Mouse (Mus musculus) intestine, postnatal 0 days (tissue): ENCODE measurements around the gene Apoh. TPM values are rescaled to one million over a fixed set of nuclear protein-coding genes. Genes with fewer than 3 reads are reported as not detected.

Source experiments
- ATAC-seq: fragments of 200-750 bp; cut with Nextera tagmentation; 2 replicates; pipeline ENCODE4 v1.8.0; 2017; ENCODE audit warnings: mild to moderate bottlenecking, moderate TSS enrichment, moderate library complexity
- H3K27ac ChIP-seq: fragments of 300-500 bp; sonication (generic); 2 replicates; pipeline ENCODE4 v1.5.1; 2014; ENCODE audit warnings: mild to moderate bottlenecking, low read depth, low read length, moderate library complexity
- H3K27me3 ChIP-seq: fragments of 300-500 bp; sonication (generic); replicated peaks from 2 replicates; pipeline ENCODE4 v1.6.1; 2014; ENCODE audit warnings: low read length, mixed read lengths; ENCODE audit not compliant: control insufficient read depth, insufficient read depth
- H3K36me3 ChIP-seq: fragments of 300-500 bp; sonication (generic); 2 replicates; pipeline ENCODE4 v1.6.1; 2014; ENCODE audit warnings: mild to moderate bottlenecking, moderate library complexity; ENCODE audit not compliant: control insufficient read depth, insufficient read depth
- H3K4me1 ChIP-seq: fragments of 300-500 bp; sonication (generic); replicated peaks from 2 replicates; pipeline ENCODE4 v1.6.1; 2014; ENCODE audit warnings: antibody characterized with exemption, low read length, mixed read lengths; ENCODE audit not compliant: control insufficient read depth, insufficient read depth
- H3K4me2 ChIP-seq: fragments of 300-500 bp; sonication (generic); replicated peaks from 2 replicates; pipeline ENCODE4 v1.6.1; 2014; ENCODE audit warnings: low read depth, mild to moderate bottlenecking, moderate library complexity
- H3K4me3 ChIP-seq: fragments of 300-500 bp; sonication (generic); 2 replicates; pipeline ENCODE4 v1.5.1; 2014; ENCODE audit warnings: low read depth, low read length
- H3K9ac ChIP-seq: fragments of 300-500 bp; sonication (generic); 2 replicates; pipeline ENCODE4 v1.6.1; 2014; ENCODE audit warnings: mild to moderate bottlenecking, low read depth, low read length
- H3K9me3 ChIP-seq: fragments of 300-500 bp; sonication (generic); 2 replicates; pipeline ENCODE4 v1.6.1; 2016; ENCODE audit warnings: mixed run types; ENCODE audit not compliant: control insufficient read depth
- CTCF ChIP-seq: sonication (generic); IDR thresholded peaks from 2 replicates; pipeline ENCODE4 v1.5.1; 2016; ENCODE audit warnings: low read depth, mild to moderate bottlenecking, control low read depth, antibody characterized with exemption, moderate library complexity
- WGBS: fragments of 180-500 bp; shearing (Covaris S2); extraction: QIAGEN DNeasy Blood & Tissue Kit; methylation state at CpG from one replicate; pipeline ENCODE4 v1.1.7; 2014; 5-methylcytosine and 5-hydroxymethylcytosine counted together
- polyA plus RNA-seq: library from polyadenylated mRNA; unstranded; fragments of >200 nt; fragmentation: Nextera tagmentation; extraction: Ambion mirVana; gene quantifications from 2 replicates; pipeline ENCODE4 v1.2.1, GENCODE M21; 2015

Gene Apoh
- polyA plus RNA-seq, 1 experiment from 2014 or later = 0.77 TPM

GRCm38 (mm10) chr11:108335536-108335935, 7.6 kb upstream of the Apoh start:
- 81% methylated on average over 4 of the region's 4 CpGs for WGBS

GRCm38 (mm10) chr11:108336445-108336844, 6.7 kb upstream of the Apoh start:
- Histone ChIP-seq H3K27ac (no peak overlapping the region), H3K27me3 (no peaks in the 10 kb centered on the region)
- WGBS = 30% methylated on average over 5 of the region's 5 CpGs

More at GRCm38 (mm10) chr11:108335536-108335935, 7.6 kb upstream of the Apoh start:
- no peak for ATAC-seq
- H3K9me3 ChIP-seq = no peaks in the 10 kb centered on the region
- no peak overlapping the region for H3K27ac ChIP-seq
- H3K4me1 ChIP-seq = peaks cover 5% of the 10 kb centered on the region; the same call in 1 of the 2 replicates
- no peak overlapping the region for H3K4me2 ChIP-seq
- H3K9ac ChIP-seq = no peak overlapping the region
- H3K4me3 ChIP-seq = no peak overlapping the region
- no peak for TF ChIP-seq CTCF
- H3K36me3 ChIP-seq = 0 out of 2 replicates have a peak, but pooled peaks cover 4% of the 10 kb centered on the region
- no peaks in the 10 kb centered on the region for H3K27me3 ChIP-seq

GRCm38 (mm10) chr11:108340293-108340692, 2.9 kb upstream of the Apoh start:
- H3K36me3 ChIP-seq = 0 out of 2 replicates have a peak, but pooled peaks cover 4% of the 10 kb centered on the region
- H3K27ac ChIP-seq = no peak overlapping the region
- H3K9me3 ChIP-seq = no peaks in the 10 kb centered on the region
- ATAC-seq = no peak
- H3K4me2 ChIP-seq = no peak overlapping the region
- no peak overlapping the region for H3K4me3 ChIP-seq
- TF ChIP-seq CTCF = no peak
- WGBS = 71% methylated on average over 4 of the region's 4 CpGs
- no peak overlapping the region for H3K9ac ChIP-seq
- H3K27me3 ChIP-seq = no peaks in the 10 kb centered on the region
- 0 out of 2 replicates have a peak, but pooled peaks cover 2% of the 10 kb centered on the region for H3K4me1 ChIP-seq

More at GRCm38 (mm10) chr11:108336445-108336844, 6.7 kb upstream of the Apoh start:
- Histone ChIP-seq H3K4me3 (no peak overlapping the region), H3K36me3 (0 out of 2 replicates have a peak, but pooled peaks cover 4% of the 10 kb centered on the region), H3K9ac (no peak overlapping the region), H3K4me2 (no peak overlapping the region), H3K4me1 (peaks cover 5% of the 10 kb centered on the region; the same call in 1 of the 2 replicates), H3K9me3 (no peaks in the 10 kb centered on the region)
- TF ChIP-seq CTCF = no peak
- ATAC-seq = no peak

- Histone ChIP-seq H3K27me3 (no peaks in the 10 kb centered on the region), H3K36me3 (0 out of 2 replicates have a peak, but pooled peaks cover 4% of the 10 kb centered on the region), H3K9me3 (no peaks in the 10 kb centered on the region), H3K4me3 (peak overlapping the region; percentile 92), H3K27ac (no peak overlapping the region), H3K4me2 (peak overlapping the region; percentile 94), H3K9ac (peak overlapping the region; percentile 7; the same call in 1 of the 2 replicates), H3K4me1 (0 out of 2 replicates have a peak, but pooled peaks cover 2% of the 10 kb centered on the region)
- WGBS = 37% methylated on average over 8 of the region's 8 CpGs
- ATAC-seq = no peak
- no peak for TF ChIP-seq CTCF
Observed at GRCm38 (mm10) chr11:108341783-108342182, 1.4 kb upstream of the Apoh start.

- H3K4me3 ChIP-seq = peak within 1 kb of the TSS; percentile 92
- peak within 1 kb of the TSS; percentile 85 for H3K27ac ChIP-seq
- TF ChIP-seq CTCF = no peak
- under 1% methylated on average over 51 of the region's 63 CpGs for WGBS
- H3K9ac ChIP-seq = peak within 1 kb of the TSS; percentile 78
- H3K4me2 ChIP-seq = peak within 1 kb of the TSS; percentile 94
- ATAC-seq = peak; percentile 95
- H3K9me3 ChIP-seq = no peaks in the 10 kb centered on the region
- H3K36me3 ChIP-seq = no peaks in the 10 kb centered on the region
- H3K27me3 ChIP-seq = no peaks in the 10 kb centered on the region
- H3K4me1 ChIP-seq = 0 out of 2 replicates have a peak, but pooled peaks cover 2% of the 10 kb centered on the region
Observed at GRCm38 (mm10) chr11:108343789-108344462, 772 bp downstream of the Apoh start, which contains the start of gene Prkca. Gene Prkca, minus strand, starts transcription at chr11:108343928.

GRCm38 (mm10) chr11:108344759-108345158, 1.6 kb downstream of the Apoh start:
- peak overlapping the region; percentile 92 for H3K4me3 ChIP-seq
- TF ChIP-seq CTCF = no peak
- 0 out of 2 replicates have a peak, but pooled peaks cover 2% of the 10 kb centered on the region for H3K4me1 ChIP-seq
- H3K4me2 ChIP-seq = peak overlapping the region; percentile 94
- no peaks in the 10 kb centered on the region for H3K27me3 ChIP-seq
- H3K36me3 ChIP-seq = no peaks in the 10 kb centered on the region
- ATAC-seq = no peak
- H3K27ac ChIP-seq = peak overlapping the region; percentile 85; the same call in 1 of the 2 replicates
- H3K9me3 ChIP-seq = no peaks in the 10 kb centered on the region
- no peak overlapping the region for H3K9ac ChIP-seq
- 53% methylated on average over 8 of the region's 8 CpGs for WGBS
